Mouse (Mus musculus) midbrain, embryonic 16.5 days (tissue): Measurements from ENCODE around the gene Rasal1. TPM values are rescaled to one million over a fixed set of nuclear protein-coding genes. Genes with fewer than 3 reads are reported as not detected.

Source experiments
- ATAC-seq: fragments of 200-750 bp; cut with Nextera tagmentation; 2 replicates; pipeline ENCODE4 v1.8.0; 2017; ENCODE audit warnings: moderate TSS enrichment
- H3K27ac ChIP-seq: fragments of 300-500 bp; sonication (generic); 2 replicates; pipeline ENCODE4 v1.5.1; 2014; ENCODE audit warnings: mild to moderate bottlenecking, low read length, mixed read lengths
- H3K27me3 ChIP-seq: fragments of 300-500 bp; sonication (generic); 2 replicates; pipeline ENCODE4 v1.6.1; 2014; ENCODE audit warnings: low read depth, low read length, mixed read lengths; ENCODE audit not compliant: control insufficient read depth, insufficient read depth
- H3K36me3 ChIP-seq: fragments of 300-500 bp; sonication (generic); 2 replicates; pipeline ENCODE4 v1.6.1; 2014; ENCODE audit warnings: mild to moderate bottlenecking, low read length, moderate library complexity, mixed read lengths; ENCODE audit not compliant: control insufficient read depth, insufficient read depth
- H3K4me1 ChIP-seq: fragments of 300-500 bp; sonication (generic); 2 replicates; pipeline ENCODE4 v1.6.1; 2014; ENCODE audit warnings: mild to moderate bottlenecking, low read length, mixed read lengths; ENCODE audit not compliant: control insufficient read depth, insufficient read depth
- H3K4me2 ChIP-seq: fragments of 300-500 bp; sonication (generic); 2 replicates; pipeline ENCODE4 v1.6.1; 2014; ENCODE audit warnings: mild to moderate bottlenecking, low read length, mixed read lengths
- H3K4me3 ChIP-seq: fragments of 300-500 bp; sonication (generic); 2 replicates; pipeline ENCODE4 v1.5.1; 2014; ENCODE audit warnings: low read depth, mild to moderate bottlenecking, low read length, moderate library complexity, mixed read lengths
- H3K9ac ChIP-seq: fragments of 300-500 bp; sonication (generic); 2 replicates; pipeline ENCODE4 v1.6.1; 2014; ENCODE audit warnings: low read depth, low read length, mixed read lengths
- H3K9me3 ChIP-seq: fragments of 300-500 bp; sonication (generic); replicated peaks from 2 replicates; pipeline ENCODE4 v1.6.1; 2014; ENCODE audit warnings: mild to moderate bottlenecking, low read length, mixed read lengths; ENCODE audit not compliant: control insufficient read depth, poor library complexity, severe bottlenecking
- WGBS: fragments of 180-500 bp; shearing (Covaris S2); extraction: QIAGEN DNeasy Blood & Tissue Kit; methylation state at CpG from one replicate; pipeline ENCODE4 v1.1.7; 2014; 5-methylcytosine and 5-hydroxymethylcytosine counted together
- polyA plus RNA-seq: library from polyadenylated mRNA; unstranded; fragments of >200 nt; fragmentation: Nextera tagmentation; extraction: Ambion mirVana; gene quantifications from 2 replicates; pipeline ENCODE4 v1.2.1, GENCODE M21; 2015

Rasal1 gene
- polyA plus RNA-seq, 1 experiment from 2014 or later, result 4.9 TPM

- Histone ChIP-seq H3K9ac (no peak overlapping the region), H3K4me3 (no peak overlapping the region), H3K27ac (no peak overlapping the region), H3K36me3 (no peaks in the 10 kb centered on the region), H3K4me1 (peaks cover 15% of the 10 kb centered on the region), H3K4me2 (no peak overlapping the region), H3K9me3 (no peaks in the 10 kb centered on the region), H3K27me3 (no peaks in the 10 kb centered on the region)
- 72% methylated on average over 25 of the region's 25 CpGs for WGBS
- ATAC-seq, result no peak
Observed at GRCm38 (mm10) chr5:120606590-120607200, 41.9 kb upstream of the Rasal1 start.

DNA sequence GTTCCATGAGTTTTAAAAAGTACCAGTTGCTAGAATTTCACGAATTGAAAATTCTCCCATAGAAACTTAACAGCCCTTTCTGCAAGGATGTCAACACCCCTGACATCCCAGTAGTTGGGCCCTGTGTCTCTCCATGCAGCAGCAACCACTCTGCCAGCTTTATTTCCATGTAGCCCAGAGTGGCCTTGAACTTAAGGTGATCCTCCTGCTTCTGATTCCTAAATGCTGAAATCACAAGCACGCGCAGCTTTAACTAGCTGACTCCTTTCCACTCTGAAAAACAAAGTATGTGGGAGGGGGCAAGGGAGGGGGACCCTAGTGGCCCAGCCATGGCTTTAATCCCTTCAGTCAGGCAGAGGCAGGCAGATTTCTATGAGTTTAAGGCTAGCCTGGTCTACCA lies 41.3 kb upstream of the Rasal1 start:
- no peak overlapping the region for H3K4me2 ChIP-seq
- no peaks in the 10 kb centered on the region for H3K9me3 ChIP-seq
- H3K4me3 ChIP-seq, result no peak overlapping the region
- H3K4me1 ChIP-seq, result peaks cover 15% of the 10 kb centered on the region
- no peak overlapping the region for H3K9ac ChIP-seq
- no peaks in the 10 kb centered on the region for H3K36me3 ChIP-seq
- ATAC-seq, result no peak
- no peaks in the 10 kb centered on the region for H3K27me3 ChIP-seq
- H3K27ac ChIP-seq, result no peak overlapping the region
- 83% methylated on average over 3 of the region's 3 CpGs for WGBS

- H3K4me1 ChIP-seq, result peaks cover 20% of the 10 kb centered on the region
- H3K9me3 ChIP-seq, result no peaks in the 10 kb centered on the region
- no peak overlapping the region for H3K4me3 ChIP-seq
- no peaks in the 10 kb centered on the region for H3K27me3 ChIP-seq
- no peak for ATAC-seq
- H3K4me2 ChIP-seq, result no peak overlapping the region
- H3K9ac ChIP-seq, result no peak overlapping the region
- no peaks in the 10 kb centered on the region for H3K36me3 ChIP-seq
- H3K27ac ChIP-seq, result no peak overlapping the region
- WGBS, result 86% methylated on average over 16 of the region's 16 CpGs
Observed at GRCm38 (mm10) chr5:120609246-120609775, 39.3 kb upstream of the Rasal1 start.

DNA sequence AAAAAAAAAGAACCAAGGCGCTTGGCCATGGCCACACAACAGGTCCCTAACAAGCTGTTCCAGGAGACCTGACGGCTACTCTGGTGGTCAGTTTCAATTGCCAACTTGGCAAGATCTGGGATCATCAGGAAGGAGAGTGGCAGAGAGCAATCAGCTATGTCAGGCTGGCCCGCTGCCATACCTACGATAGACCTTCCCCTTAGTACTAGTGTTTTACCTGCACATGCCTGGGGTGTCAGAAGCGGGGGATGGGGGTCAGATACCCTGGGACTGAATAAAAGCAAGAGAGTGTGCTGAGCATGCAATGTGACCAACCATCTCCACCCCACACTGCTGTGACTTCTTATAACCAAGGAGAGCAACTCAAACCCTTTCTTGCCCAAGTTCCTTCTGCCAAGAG lies 37.7 kb upstream of the Rasal1 start:
- WGBS, result 92% methylated on average over 5 of the region's 5 CpGs
- Histone ChIP-seq H3K36me3 (no peaks in the 10 kb centered on the region), H3K9ac (no peak overlapping the region; the same call in 1 of the 2 replicates), H3K27ac (no peak overlapping the region), H3K4me2 (peak overlapping the region; percentile 56), H3K4me1 (peaks cover 15% of the 10 kb centered on the region), H3K4me3 (peak overlapping the region; percentile 64), H3K27me3 (no peaks in the 10 kb centered on the region), H3K9me3 (no peaks in the 10 kb centered on the region)
- no peak for ATAC-seq

GRCm38 (mm10) chr5:120611416-120611815 lies 37.2 kb upstream of the Rasal1 start:
- H3K27ac ChIP-seq, result no peak overlapping the region

GRCm38 (mm10) chr5:120612442-120612821 lies 36.2 kb upstream of the Rasal1 start, which contains the start of the genes Rita1 and Ddx54:
Gene Rita1, minus strand, starts transcription at chr5:120612589.
Gene Ddx54, plus strand, starts transcription at chr5:120612739.
- H3K27ac ChIP-seq, result peak within 1 kb of the TSS; percentile 92
- no peaks in the 10 kb centered on the region for H3K27me3 ChIP-seq
- under 1% methylated on average over 22 of the region's 22 CpGs for WGBS
- H3K4me2 ChIP-seq, result peak within 1 kb of the TSS; percentile 81
- H3K4me3 ChIP-seq, result peak within 1 kb of the TSS; percentile 64
- peak within 1 kb of the TSS; percentile 72 for H3K9ac ChIP-seq
- peaks cover 5% of the 10 kb centered on the region for H3K36me3 ChIP-seq
- no peaks in the 10 kb centered on the region for H3K9me3 ChIP-seq
- ATAC-seq, result peak; percentile 85
- peaks cover 15% of the 10 kb centered on the region for H3K4me1 ChIP-seq

More at GRCm38 (mm10) chr5:120611416-120611815, 37.2 kb upstream of the Rasal1 start:
- peak overlapping the region; percentile 64 for H3K4me3 ChIP-seq
- no peak for ATAC-seq
- H3K9ac ChIP-seq, result peak overlapping the region; percentile 67
- H3K4me1 ChIP-seq, result peaks cover 15% of the 10 kb centered on the region
- WGBS, result 47% methylated on average over 8 of the region's 8 CpGs
- peak overlapping the region; percentile 56 for H3K4me2 ChIP-seq
- no peaks in the 10 kb centered on the region for H3K27me3 ChIP-seq
- no peaks in the 10 kb centered on the region for H3K36me3 ChIP-seq
- H3K9me3 ChIP-seq, result no peaks in the 10 kb centered on the region

- Histone ChIP-seq H3K4me1 (peaks cover 15% of the 10 kb centered on the region), H3K9me3 (no peaks in the 10 kb centered on the region), H3K9ac (peak overlapping the region; percentile 72), H3K27me3 (no peaks in the 10 kb centered on the region), H3K27ac (peak overlapping the region; percentile 92), H3K4me3 (peak overlapping the region; percentile 64), H3K36me3 (peaks cover 7% of the 10 kb centered on the region), H3K4me2 (peak overlapping the region; percentile 81)
- WGBS, result under 1% methylated on average over 68 of the region's 69 CpGs
- ATAC-seq, result peak; percentile 94
Observed at GRCm38 (mm10) chr5:120612822-120613604, 35.6 kb upstream of the Rasal1 start.

- peaks cover 29% of the 10 kb centered on the region for H3K36me3 ChIP-seq
Observed at GRCm38 (mm10) chr5:120615903-120616302, 32.7 kb upstream of the Rasal1 start.

DNA sequence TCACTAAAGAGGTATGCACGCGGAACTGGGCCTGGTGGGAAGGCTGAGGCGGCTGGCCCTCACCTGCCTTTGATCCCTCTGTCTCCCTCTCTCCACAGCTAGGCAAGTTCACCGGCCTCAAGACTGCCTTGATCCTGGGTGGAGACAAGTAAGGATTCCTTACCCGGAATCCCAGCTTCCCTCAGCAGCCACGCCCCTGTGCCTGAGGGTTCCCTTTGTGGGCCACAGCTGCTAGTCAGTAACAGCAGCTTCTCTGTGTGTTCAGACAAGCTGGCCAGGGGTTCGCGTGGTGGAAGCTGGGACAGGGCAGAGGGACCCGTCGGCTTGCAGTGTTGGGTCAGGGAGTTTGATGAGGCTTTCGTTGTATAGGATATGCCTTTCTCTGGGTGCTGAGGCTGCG lies 29.8 kb upstream of the Rasal1 start:
- peaks cover 45% of the 10 kb centered on the region for H3K36me3 ChIP-seq
- no peak for ATAC-seq

More at GRCm38 (mm10) chr5:120615903-120616302, 32.7 kb upstream of the Rasal1 start:
- Histone ChIP-seq H3K9ac (no peak overlapping the region), H3K4me3 (no peak overlapping the region), H3K27me3 (no peaks in the 10 kb centered on the region), H3K9me3 (no peaks in the 10 kb centered on the region), H3K4me1 (peaks cover 13% of the 10 kb centered on the region), H3K27ac (no peak overlapping the region), H3K4me2 (no peak overlapping the region)
- WGBS, result 98% methylated on average over 4 of the region's 4 CpGs
- no peak for ATAC-seq

More for the DNA sequence above, 29.8 kb upstream of the Rasal1 start:
- Histone ChIP-seq H3K4me1 (peaks cover 5% of the 10 kb centered on the region), H3K27ac (no peak overlapping the region), H3K27me3 (no peaks in the 10 kb centered on the region), H3K4me3 (no peak overlapping the region), H3K9me3 (no peaks in the 10 kb centered on the region), H3K9ac (no peak overlapping the region), H3K4me2 (no peak overlapping the region)
- 85% methylated on average over 12 of the region's 12 CpGs for WGBS
